Mouse (Mus musculus): ENCODE measurements at regions not wholly inside any gene's neighbourhood (a gene's known extent, or its start where the extent isn't known, plus 50 kb on each side); places are given as distances from the start of the nearest gene placed in this dataset.

GRCm38 (mm10) chr2:71630143-71630463 lies 83.5 kb upstream of the Dlx2 start:
- TF ChIP-seq POLR2A (IDR thresholded peaks at IDR 0.05; ENCODE audit: borderline replicate concordance, control insufficient read depth, low read depth, low read length) (no peak), CTCF (IDR thresholded peaks at IDR 0.05; ENCODE audit: control insufficient read depth, insufficient read depth, low read length) (no peak)
